Mouse (Mus musculus) hindbrain, postnatal 0 days (tissue): ENCODE measurements at regions not wholly inside any gene's neighbourhood (a gene's known extent, or its start where the extent isn't known, plus 50 kb on each side); places are given as distances from the start of the nearest gene placed in this dataset.
A peak's percentile ranks its signal among the peaks of the same experiment; 100 is the strongest.

ENCODE experiments used
- ATAC-seq: fragments of 200-750 bp; cut with Nextera tagmentation; 2 replicates; pipeline ENCODE4 v1.8.0; 2017; ENCODE audit warnings: mild to moderate bottlenecking, moderate TSS enrichment, moderate library complexity
- DNase-seq: peaks from one replicate; pipeline ENCODE4 v3.0.0-alpha.2; 2015; ENCODE audit warnings: low spot score
- H3K27ac ChIP-seq: fragments of 300-500 bp; sonication (generic); 2 replicates; pipeline ENCODE4 v1.5.1; 2014; ENCODE audit warnings: mild to moderate bottlenecking
- H3K27me3 ChIP-seq: fragments of 300-500 bp; sonication (generic); 2 replicates; pipeline ENCODE4 v1.6.1; 2014; ENCODE audit warnings: low read length, mixed read lengths; ENCODE audit not compliant: insufficient read depth
- H3K36me3 ChIP-seq: fragments of 300-500 bp; sonication (generic); 2 replicates; pipeline ENCODE4 v1.6.1; 2014; ENCODE audit warnings: low read length, mixed read lengths; ENCODE audit not compliant: insufficient read depth
- H3K4me1 ChIP-seq: fragments of 300-500 bp; sonication (generic); 2 replicates; pipeline ENCODE4 v1.6.1; 2014; ENCODE audit warnings: antibody characterized with exemption, low read length, mixed read lengths; ENCODE audit not compliant: insufficient read depth
- H3K4me2 ChIP-seq: fragments of 300-500 bp; sonication (generic); 2 replicates; pipeline ENCODE4 v1.6.1; 2014; ENCODE audit warnings: low read depth, mild to moderate bottlenecking, low read length, moderate library complexity, mixed read lengths
- H3K4me3 ChIP-seq: fragments of 300-500 bp; sonication (generic); 2 replicates; pipeline ENCODE4 v1.5.1; 2014; ENCODE audit warnings: low read length
- H3K9ac ChIP-seq: fragments of 300-500 bp; sonication (generic); replicated peaks from 2 replicates; pipeline ENCODE4 v1.6.1; 2014; ENCODE audit warnings: mild to moderate bottlenecking, low read length, moderate library complexity, mixed read lengths
- H3K9me3 ChIP-seq: fragments of 300-500 bp; sonication (generic); 2 replicates; pipeline ENCODE4 v1.6.1; 2016; ENCODE audit warnings: low read length, mixed read lengths
- CTCF ChIP-seq: IDR thresholded peaks from 2 replicates; pipeline ENCODE4 v1.5.1; 2016; ENCODE audit warnings: antibody characterized with exemption, control low read depth, low read depth
- WGBS: fragments of 180-500 bp; shearing (Covaris S2); extraction: QIAGEN DNeasy Blood & Tissue Kit; methylation state at CpG from one replicate; pipeline ENCODE4 v1.1.7; 2014; 5-methylcytosine and 5-hydroxymethylcytosine counted together

GRCm38 (mm10) chr8:33997676-33998075 lies 113.9 kb downstream of the Gm10131 start:
- ATAC-seq: no peak
- DNase-seq: peak; percentile 9
- no peak for TF ChIP-seq CTCF
- Histone ChIP-seq H3K9ac (no peak overlapping the region), H3K4me3 (no peak overlapping the region), H3K27ac (no peak overlapping the region), H3K9me3 (no peaks in the 10 kb centered on the region), H3K27me3 (no peaks in the 10 kb centered on the region), H3K36me3 (no peaks in the 10 kb centered on the region), H3K4me1 (no peaks in the 10 kb centered on the region), H3K4me2 (no peak overlapping the region)
- WGBS: 57% methylated on average over 4 of the region's 4 CpGs

DNA sequence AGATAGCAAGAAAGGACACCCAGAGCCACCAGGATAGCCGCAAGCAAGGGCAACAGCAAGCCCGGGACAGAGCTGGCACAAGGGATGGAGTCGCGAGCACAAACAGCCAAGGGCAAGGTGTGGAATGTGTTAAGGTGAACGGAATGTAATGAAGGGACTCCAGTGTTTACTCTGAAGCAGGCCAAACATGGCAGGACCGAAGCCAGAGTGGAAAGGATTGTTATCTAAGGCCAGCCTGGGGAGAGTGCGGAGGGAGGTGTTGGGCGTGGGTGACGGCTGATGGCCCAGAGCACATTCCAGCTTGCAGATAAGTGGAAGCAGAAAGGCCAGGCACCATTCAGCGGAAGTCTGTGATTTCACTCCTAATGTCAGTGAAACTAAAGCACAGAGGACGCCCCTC lies 118.6 kb downstream of the Gm10131 start:
- no peaks in the 10 kb centered on the region for H3K36me3 ChIP-seq
- no peak overlapping the region for H3K4me3 ChIP-seq
- no peak overlapping the region for H3K9ac ChIP-seq
- no peak for DNase-seq
- no peak for TF ChIP-seq CTCF
- 68% methylated on average over 11 of the region's 11 CpGs for WGBS
- no peak overlapping the region for H3K27ac ChIP-seq
- ATAC-seq: no peak
- H3K27me3 ChIP-seq: no peaks in the 10 kb centered on the region
- H3K4me1 ChIP-seq: no peaks in the 10 kb centered on the region
- no peaks in the 10 kb centered on the region for H3K9me3 ChIP-seq
- no peak overlapping the region for H3K4me2 ChIP-seq

GRCm38 (mm10) chr8:33991917-33992875 lies 119.3 kb downstream of the Gm10131 start:
- no peaks in the 10 kb centered on the region for H3K9me3 ChIP-seq
- peak overlapping the region; percentile 33; the same call in 1 of the 2 replicates for H3K4me2 ChIP-seq
- TF ChIP-seq CTCF: no peak
- no peaks in the 10 kb centered on the region for H3K27me3 ChIP-seq
- no peak overlapping the region for H3K9ac ChIP-seq
- no peaks in the 10 kb centered on the region for H3K36me3 ChIP-seq
- WGBS: 51% methylated on average over 12 of the region's 12 CpGs
- no peak overlapping the region for H3K27ac ChIP-seq
- no peak overlapping the region for H3K4me3 ChIP-seq
- DNase-seq (no peak), ATAC-seq (peak; percentile 45)
- H3K4me1 ChIP-seq: no peaks in the 10 kb centered on the region

DNA sequence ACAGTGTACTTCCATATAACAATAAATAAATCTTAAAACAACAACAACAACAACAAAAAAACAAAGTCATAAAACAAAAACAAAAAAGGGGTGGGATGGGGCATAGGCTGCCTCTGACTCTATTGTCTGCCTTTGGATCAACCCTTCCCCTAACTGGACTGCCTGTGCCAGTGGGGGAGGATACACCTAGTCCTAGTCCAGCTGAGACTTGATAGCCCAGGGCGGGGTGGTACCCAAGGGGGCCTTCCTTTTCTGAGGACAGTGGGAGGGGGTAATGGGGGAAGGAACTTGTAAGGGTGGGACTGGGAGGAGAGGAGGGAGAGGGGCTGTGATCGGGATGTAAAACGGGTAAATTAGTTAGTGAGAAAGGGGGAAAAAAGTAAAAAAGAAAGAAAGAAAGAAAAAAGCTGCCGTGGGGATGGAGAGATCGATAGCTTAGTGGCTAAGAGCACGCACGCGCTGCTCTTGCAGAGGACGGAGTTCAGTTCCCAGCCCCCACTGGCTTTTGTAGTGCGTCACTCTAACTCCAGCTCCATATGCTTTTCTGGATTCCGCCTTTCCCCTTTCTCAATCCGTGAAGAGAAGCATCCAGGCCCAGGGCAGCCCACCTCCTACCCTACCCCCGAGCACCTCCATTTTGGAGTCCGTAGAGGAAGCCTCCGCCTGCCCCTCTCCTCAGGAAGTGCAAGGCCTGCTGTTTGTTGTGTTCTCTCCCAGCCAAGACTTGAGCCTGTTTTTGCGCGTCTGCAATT lies 120.2 kb downstream of the Gm10131 start:
- DNase-seq (peak; percentile 49), ATAC-seq (peak; percentile 53)
- Histone ChIP-seq H3K27ac (no peak overlapping the region), H3K4me2 (peak overlapping the region; percentile 33; the same call in 1 of the 2 replicates), H3K27me3 (no peaks in the 10 kb centered on the region), H3K36me3 (no peaks in the 10 kb centered on the region), H3K4me3 (0 out of 2 replicates have a peak overlapping the region, but pooled peaks have one; percentile 2), H3K4me1 (no peaks in the 10 kb centered on the region), H3K9ac (no peak overlapping the region), H3K9me3 (no peaks in the 10 kb centered on the region)
- 28% methylated on average over 17 of the region's 17 CpGs for WGBS
- TF ChIP-seq CTCF: no peak

GRCm38 (mm10) chr8:33990039-33990438 lies 121.5 kb downstream of the Gm10131 start:
- Histone ChIP-seq H3K4me2 (no peak overlapping the region), H3K4me1 (no peaks in the 10 kb centered on the region), H3K9me3 (no peaks in the 10 kb centered on the region), H3K36me3 (no peaks in the 10 kb centered on the region), H3K4me3 (no peak overlapping the region), H3K27ac (no peak overlapping the region), H3K9ac (no peak overlapping the region), H3K27me3 (no peaks in the 10 kb centered on the region)
- WGBS: 77% methylated on average over 9 of the region's 9 CpGs
- TF ChIP-seq CTCF: no peak
- ATAC-seq: no peak
- DNase-seq: no peak

DNA sequence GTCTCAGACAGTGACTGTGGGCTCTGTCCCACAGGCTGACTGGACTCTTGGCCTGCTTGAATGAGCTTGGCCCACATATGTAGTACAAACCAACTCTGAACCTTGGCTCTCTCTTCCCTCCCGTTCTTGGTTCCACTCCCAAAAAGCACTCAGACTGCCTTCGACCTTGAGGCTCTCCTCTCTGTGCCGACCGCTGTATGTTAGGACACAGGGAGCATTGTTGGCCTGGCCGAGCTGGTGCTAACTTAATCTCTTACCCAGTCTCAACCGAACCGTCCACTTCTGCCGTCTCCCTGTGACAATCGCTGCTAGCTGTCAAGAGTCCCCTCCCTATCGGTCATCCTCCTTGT lies 123.8 kb downstream of the Gm10131 start:
- 76% methylated on average over 10 of the region's 10 CpGs for WGBS

More for the DNA sequence above, 123.8 kb downstream of the Gm10131 start:
- H3K36me3 ChIP-seq: no peaks in the 10 kb centered on the region
- no peak overlapping the region for H3K9ac ChIP-seq
- H3K4me1 ChIP-seq: no peaks in the 10 kb centered on the region
- no peak overlapping the region for H3K4me3 ChIP-seq
- H3K27me3 ChIP-seq: no peaks in the 10 kb centered on the region
- DNase-seq (no peak), ATAC-seq (no peak)
- H3K27ac ChIP-seq: no peak overlapping the region
- TF ChIP-seq CTCF: no peak
- H3K4me2 ChIP-seq: no peak overlapping the region
- H3K9me3 ChIP-seq: no peaks in the 10 kb centered on the region
